Mouse (Mus musculus) mouse trophoblast stem cell (cell line): ENCODE data around the gene Ambra1.
"Not testable (repeated sequence)": the region's sequence is repeated elsewhere in the genome, so short reads cannot be mapped to it uniquely, and the experiment has no call there.

ENCODE experiments used
- in situ Hi-C, 2 experiments: fragments of 300-500 bp; cut with MseI, MboI; formaldehyde crosslinking; loops; 2 replicates in 1 of 2; 3 replicates in 1 of 2; pipeline ENCODE4 v1.15.1; 2025

The Ambra1 gene

GRCm38 (mm10) chr2:91729971-91730821 lies at the start of gene Ambra1:
Ambra1 (plus strand) TSS chr2:91730134.
- in situ Hi-C loops, result no loop called here

GRCm38 (mm10) chr2:91682850-91683249 lies 47.1 kb upstream of the Ambra1 start:
- in situ Hi-C loops, result no loop called here

GRCm38 (mm10) chr2:91683919-91684318 lies 46.0 kb upstream of the Ambra1 start:
- in situ Hi-C loops, result no loop called here

- in situ Hi-C loops, result no loop called here
Measured at GRCm38 (mm10) chr2:91689452-91689851, 40.5 kb upstream of the Ambra1 start.

DNA sequence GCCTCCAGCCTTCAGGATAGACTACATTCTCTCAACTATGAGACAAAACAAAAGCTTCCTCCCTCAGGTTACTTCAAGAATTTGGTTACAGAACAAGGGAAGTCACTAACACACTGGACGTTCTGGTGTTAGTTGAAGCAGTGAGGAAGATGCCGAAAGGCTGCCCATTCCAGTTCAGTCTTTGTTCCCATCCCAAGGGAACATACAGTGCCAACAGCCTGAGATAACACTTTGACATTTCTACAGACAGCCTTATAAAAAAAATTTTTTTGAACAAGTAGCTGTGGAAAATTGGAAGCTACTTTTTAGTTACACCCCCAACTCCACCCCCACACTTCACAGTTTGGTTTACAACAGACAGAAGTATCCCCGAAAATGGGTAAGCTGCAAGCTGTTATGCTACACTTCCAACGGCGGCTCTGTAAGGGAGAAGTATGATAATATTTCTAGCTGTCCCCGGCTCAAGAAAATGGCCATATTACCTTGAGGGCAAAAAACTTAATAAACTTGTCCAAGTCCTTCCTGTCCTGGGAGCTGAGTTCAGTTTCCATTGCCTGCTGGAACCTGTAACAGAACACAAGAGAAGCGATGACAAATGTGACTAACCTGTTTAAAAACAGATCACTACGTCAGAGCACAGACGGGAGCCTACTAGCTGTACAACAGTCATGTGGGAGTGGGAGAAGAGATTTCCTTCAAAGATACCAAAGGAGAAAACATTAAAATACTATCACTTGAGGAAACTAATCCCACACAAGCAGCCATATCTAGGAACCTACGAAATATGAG lies 34.3 kb upstream of the Ambra1 start:
- in situ Hi-C loops, result no loop called here

- in situ Hi-C loops, result no loop called here
Measured at GRCm38 (mm10) chr2:91696225-91696590, 33.7 kb upstream of the Ambra1 start.

DNA sequence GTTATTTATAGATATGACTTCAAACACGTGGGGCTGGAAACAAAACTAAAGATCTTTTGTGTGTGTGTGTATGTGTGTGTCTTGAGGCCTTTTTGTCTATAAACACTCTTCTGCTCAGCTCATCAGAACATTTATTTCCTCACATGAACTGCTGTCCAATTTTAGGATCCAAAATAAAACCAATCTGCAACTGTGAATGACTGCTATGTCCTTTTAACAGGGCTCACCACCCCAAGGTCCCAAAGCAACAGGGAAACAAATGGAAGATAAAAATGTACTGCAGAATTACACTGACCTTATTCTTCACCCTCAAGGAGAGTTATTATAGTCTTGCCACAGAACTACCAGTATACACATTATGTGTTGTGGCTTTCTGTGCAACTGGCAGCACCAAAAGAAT lies 30.7 kb upstream of the Ambra1 start:
- in situ Hi-C loops, result no loop called here

DNA sequence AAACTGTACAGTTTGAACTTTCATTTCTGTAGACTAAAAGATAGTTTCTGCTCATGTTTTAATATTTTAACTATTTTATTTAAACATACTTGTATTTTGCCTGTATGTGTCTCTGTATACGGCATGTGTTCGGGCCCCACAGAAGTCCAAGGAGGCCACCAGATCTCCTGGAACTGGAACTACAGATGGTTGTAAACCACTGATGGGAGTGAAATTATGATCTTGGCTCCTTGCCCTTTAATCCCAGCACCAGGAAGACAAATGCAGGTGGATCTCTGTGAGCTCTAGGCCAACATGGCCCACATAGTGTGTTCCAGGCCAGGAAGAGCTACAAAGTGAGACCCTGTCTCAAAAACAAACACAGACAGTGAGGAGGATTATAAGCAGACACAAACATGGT lies 28.6 kb upstream of the Ambra1 start:
- in situ Hi-C loops, result no loop called here

GRCm38 (mm10) chr2:91705736-91706135 lies 24.2 kb upstream of the Ambra1 start:
- in situ Hi-C loops, result no loop called here

DNA sequence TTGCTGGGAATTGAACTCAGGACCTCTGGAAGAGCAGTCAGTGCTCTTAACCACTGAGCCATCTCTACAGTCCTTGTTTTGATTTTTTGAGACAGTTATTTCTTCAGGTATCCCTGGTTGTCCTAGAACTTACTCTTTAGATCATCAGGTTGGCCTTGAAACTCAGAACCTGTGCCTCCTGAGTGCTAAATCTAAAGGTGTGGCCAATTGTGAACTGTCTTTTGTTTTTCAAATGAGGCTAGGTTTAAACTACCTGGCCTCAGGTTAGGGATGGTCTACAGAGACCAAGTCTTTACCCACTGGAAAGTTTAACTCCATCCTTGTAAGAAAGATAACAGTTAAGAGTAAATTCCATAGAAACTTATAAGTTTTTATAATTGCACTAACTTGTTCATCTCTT lies 23.5 kb upstream of the Ambra1 start:
- in situ Hi-C loops, result no loop called here

DNA sequence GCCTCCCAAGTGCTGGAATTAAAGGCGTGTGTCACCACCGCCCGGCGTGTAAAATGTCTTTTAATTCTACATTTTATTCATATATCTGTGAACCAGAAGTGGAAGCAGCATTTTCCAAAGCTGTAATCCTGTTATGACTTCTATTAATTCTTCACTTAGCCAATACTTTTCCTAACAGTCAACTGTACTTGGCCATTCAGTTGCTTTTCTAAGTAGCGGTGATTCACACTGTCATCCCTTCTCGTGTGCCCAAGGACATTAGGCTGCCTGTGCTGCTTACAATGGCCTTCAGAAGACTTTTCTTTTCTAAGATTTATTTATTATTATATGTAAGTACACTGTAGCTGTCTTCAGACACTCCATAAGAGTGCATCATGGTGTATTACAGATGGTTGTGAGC lies 21.6 kb upstream of the Ambra1 start:
- in situ Hi-C loops, result no loop called here

DNA sequence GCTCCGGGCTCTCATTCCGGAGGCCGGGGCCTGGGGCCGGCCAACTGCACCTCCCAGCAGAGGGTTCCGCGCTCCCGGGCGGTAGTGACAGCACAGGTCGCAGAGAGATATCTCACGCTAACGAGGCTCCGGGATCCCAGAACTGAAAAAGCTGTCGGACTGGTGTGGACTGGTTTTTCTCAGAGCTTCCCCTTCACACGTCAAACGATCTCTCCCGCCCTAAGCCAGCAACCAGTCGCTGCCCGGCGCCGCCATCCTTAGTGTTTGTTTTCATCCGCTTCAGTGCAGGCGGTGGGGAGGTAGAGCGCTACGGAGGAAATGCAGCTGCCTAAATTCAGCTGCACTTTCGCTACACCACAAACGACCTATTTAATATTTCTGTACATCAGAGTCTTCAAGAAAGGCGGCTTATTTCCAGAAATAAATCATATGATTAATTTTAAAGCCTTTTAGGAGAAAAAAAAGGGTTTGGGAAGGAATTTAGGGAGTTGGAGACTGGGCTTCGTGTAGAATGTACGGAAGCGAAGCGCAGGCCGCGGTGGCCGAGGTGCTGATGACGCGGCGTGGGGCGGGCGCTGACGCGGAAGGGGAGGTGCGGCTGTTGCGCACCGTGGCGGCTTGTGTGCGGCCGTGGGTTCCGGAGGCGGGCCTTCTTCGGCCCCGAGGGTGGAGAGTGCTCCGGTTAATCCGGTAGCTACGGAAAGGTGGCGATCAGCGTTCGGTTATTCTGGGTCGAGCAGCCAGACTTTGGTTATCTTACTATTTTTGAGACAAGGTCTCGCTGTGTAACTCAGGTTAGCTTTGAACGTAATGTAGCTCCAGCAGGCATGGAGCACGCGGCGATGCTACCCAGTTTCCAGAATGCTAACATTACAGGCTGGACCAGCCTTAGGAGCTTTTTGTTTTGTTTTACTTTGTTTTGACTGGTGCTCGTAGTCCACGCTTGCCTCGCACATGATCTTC lies 19.4 kb upstream of the Ambra1 start, which contains the start of the genes Atg13 and Harbi1:
TSS of gene Atg13 (minus strand) at position 305 of the 963 bp plus-strand sequence.
TSS of gene Harbi1 (plus strand) at position 581 of the 963 bp plus-strand sequence.
- in situ Hi-C loops, result no loop called here

GRCm38 (mm10) chr2:91711256-91711925 lies 18.5 kb upstream of the Ambra1 start:
- in situ Hi-C loops, result no loop called here

DNA sequence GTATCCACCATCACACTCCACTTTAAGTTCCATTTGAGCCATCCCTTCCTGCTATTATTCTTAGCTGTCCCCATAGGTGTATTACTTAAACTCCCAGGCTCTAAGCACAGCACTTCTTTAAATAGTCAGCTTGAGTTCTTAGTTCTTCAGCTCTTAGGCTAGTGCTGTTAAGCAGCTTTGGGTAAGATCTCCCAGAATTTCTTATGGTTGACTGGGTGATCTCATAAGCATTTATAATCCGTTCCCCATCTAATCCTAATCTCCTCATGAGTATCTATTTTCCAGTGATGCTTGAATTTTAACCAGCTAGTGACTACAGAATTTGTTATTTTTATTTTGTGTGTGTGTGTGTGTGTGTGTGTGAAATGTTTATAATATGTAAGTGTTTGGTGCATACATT lies 15.0 kb upstream of the Ambra1 start:
- in situ Hi-C loops, result no loop called here

DNA sequence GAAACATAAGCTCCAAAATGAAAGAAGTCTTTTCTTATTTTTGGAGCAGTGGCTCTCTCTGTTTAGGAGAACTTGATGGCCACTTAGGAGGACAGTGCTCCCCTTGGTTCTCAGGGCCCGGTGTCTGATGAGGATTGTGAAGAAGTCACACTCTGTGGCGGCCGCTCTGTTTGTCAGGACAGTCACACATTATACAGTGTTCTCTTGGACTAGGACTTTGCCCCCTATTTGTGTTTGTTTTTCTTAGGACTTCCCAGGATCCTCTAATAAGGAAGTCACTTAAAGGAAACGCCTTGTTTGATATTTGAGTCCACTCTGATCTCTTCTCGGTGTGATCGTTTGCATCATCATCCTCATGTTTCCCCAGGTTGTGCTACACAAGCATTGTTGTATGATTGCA lies 11.7 kb upstream of the Ambra1 start:
- in situ Hi-C loops, result no loop called here

GRCm38 (mm10) chr2:91723382-91723781 lies 6.6 kb upstream of the Ambra1 start:
- in situ Hi-C loops, result no loop called here

- in situ Hi-C loops, result no loop called here
Measured at GRCm38 (mm10) chr2:91723951-91724350, 6.0 kb upstream of the Ambra1 start.

GRCm38 (mm10) chr2:91724716-91725115 lies 5.2 kb upstream of the Ambra1 start:
- in situ Hi-C loops, result no loop called here

GRCm38 (mm10) chr2:91725476-91725875 lies 4.5 kb upstream of the Ambra1 start:
- in situ Hi-C loops, result not testable (repeated sequence)

DNA sequence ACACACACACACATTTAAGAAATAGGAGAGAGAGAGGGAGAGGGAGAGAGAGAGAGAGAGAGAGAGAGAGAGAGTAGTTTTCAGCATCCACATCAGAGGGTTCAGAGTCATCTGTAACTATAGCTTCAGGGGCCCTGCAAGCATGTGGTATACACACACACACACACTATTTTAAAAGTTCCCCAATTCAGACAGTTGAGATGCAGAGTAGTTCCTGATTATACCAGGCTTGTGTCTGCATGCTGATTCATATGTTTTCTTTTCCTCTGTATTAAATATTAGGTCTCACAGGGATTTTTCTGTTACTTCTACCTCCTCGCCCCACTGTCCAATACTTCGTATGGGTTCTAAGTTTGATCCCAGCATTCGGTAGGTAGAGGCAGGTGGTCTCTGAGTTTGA lies 2.9 kb upstream of the Ambra1 start:
- in situ Hi-C loops, result no loop called here

GRCm38 (mm10) chr2:91729571-91729970 lies 363 bp upstream of the Ambra1 start:
- in situ Hi-C loops, result no loop called here
